Mouse (Mus musculus) right cerebral cortex, adult 18-20 months (tissue): ENCODE data around the gene Cnpy3.

ENCODE experiments used
- DNase-seq: peaks from one replicate; pipeline ENCODE4 v3.0.0; 2022; ENCODE audit warnings: mixed read lengths

The Cnpy3 gene

GRCm38 (mm10) chr17:46712442-46712841, 39.6 kb downstream of the Cnpy3 start:
- DNase-seq, result no peak

GRCm38 (mm10) chr17:46711612-46712271, 40.3 kb downstream of the Cnpy3 start:
- peak; percentile 23 for DNase-seq

- DNase-seq, result peak; percentile 95
Measured at GRCm38 (mm10) chr17:46710959-46711597, 40.9 kb downstream of the Cnpy3 start, which contains the start of gene Pex6. Pex6 (plus strand) TSS chr17:46711463.

- DNase-seq, result no peak
Measured at GRCm38 (mm10) chr17:46706375-46707089, 45.5 kb downstream of the Cnpy3 start.

- DNase-seq, result peak; percentile 98
Measured at GRCm38 (mm10) chr17:46704887-46705835, 46.9 kb downstream of the Cnpy3 start, which contains the start of gene Ppp2r5d. Ppp2r5d (minus strand) TSS chr17:46705111.

GRCm38 (mm10) chr17:46703971-46704886, 47.8 kb downstream of the Cnpy3 start:
- no peak for DNase-seq

GRCm38 (mm10) chr17:46702506-46702905, 49.5 kb downstream of the Cnpy3 start:
- DNase-seq, result no peak

GRCm38 (mm10) chr17:46702100-46702499, 49.9 kb downstream of the Cnpy3 start:
- no peak for DNase-seq

- no peak for DNase-seq
Measured at GRCm38 (mm10) chr17:46701489-46701888, 50.5 kb downstream of the Cnpy3 start.

- no peak for DNase-seq
Measured at GRCm38 (mm10) chr17:46699912-46700311, 52.1 kb downstream of the Cnpy3 start.

- DNase-seq, result no peak
Measured at GRCm38 (mm10) chr17:46699245-46699644, 52.8 kb downstream of the Cnpy3 start.

- DNase-seq, result no peak
Measured at GRCm38 (mm10) chr17:46698515-46698914, 53.5 kb downstream of the Cnpy3 start.

- no peak for DNase-seq
Measured at GRCm38 (mm10) chr17:46694517-46695063, 57.4 kb downstream of the Cnpy3 start.

- no peak for DNase-seq
Measured at GRCm38 (mm10) chr17:46691390-46691789, 60.6 kb downstream of the Cnpy3 start.

- no peak for DNase-seq
Measured at GRCm38 (mm10) chr17:46690665-46691064, 61.3 kb downstream of the Cnpy3 start.

GRCm38 (mm10) chr17:46685913-46686312, 66.1 kb downstream of the Cnpy3 start:
- DNase-seq, result no peak
